Mouse (Mus musculus): ENCODE data around the gene Gm3099. TPM values are rescaled to one million over a fixed set of nuclear protein-coding genes. Genes with fewer than 3 reads are reported as not detected.
"Not testable (repeated sequence)": the region's sequence is repeated elsewhere in the genome, so short reads cannot be mapped to it uniquely, and the experiment has no call there.

Gm3099 gene
- polyA plus RNA-seq (2011; ENCODE audit: insufficient read depth, insufficient read length, low read depth, missing spikeins), result not detected in 2 replicates

- H3K4me3 ChIP-seq (ENCODE audit: low read depth, low read length); H3K36me3 ChIP-seq (ENCODE audit: control insufficient read depth, insufficient read depth, low read length, poor library complexity, severe bottlenecking); H3K9me3 ChIP-seq (replicated peaks; ENCODE audit: control insufficient read depth, insufficient read depth, low read length, poor library complexity, severe bottlenecking); H3K27me3 ChIP-seq (ENCODE audit: control insufficient read depth, insufficient read depth, low read length, poor library complexity, severe bottlenecking); H3K4me1 ChIP-seq (ENCODE audit: control insufficient read depth, insufficient read depth, low read length); H3K27ac ChIP-seq (ENCODE audit: insufficient read depth, low read length); H3K9ac ChIP-seq (ENCODE audit: low read depth, poor library complexity, severe bottlenecking): not testable (repeated sequence)
Measured at GRCm38 (mm10) chr14:3998094-3998493, at the start of gene Gm3099. TSS of gene Gm3099 (plus strand) at chr14:3998394.

GRCm38 (mm10) chr14:3963247-3963646, 34.9 kb upstream of the Gm3099 start, which contains the start of gene Gm3095:
TSS of gene Gm3095 (plus strand) at chr14:3963547.
- not testable (repeated sequence) for H3K9me3 ChIP-seq (replicated peaks; ENCODE audit: control insufficient read depth, insufficient read depth, low read length, poor library complexity, severe bottlenecking); H3K27ac ChIP-seq (ENCODE audit: insufficient read depth, low read length); H3K36me3 ChIP-seq (ENCODE audit: control insufficient read depth, insufficient read depth, low read length, poor library complexity, severe bottlenecking); H3K27me3 ChIP-seq (ENCODE audit: control insufficient read depth, insufficient read depth, low read length, poor library complexity, severe bottlenecking); H3K4me1 ChIP-seq (ENCODE audit: control insufficient read depth, insufficient read depth, low read length); H3K4me3 ChIP-seq (ENCODE audit: low read depth, low read length); H3K9ac ChIP-seq (ENCODE audit: low read depth, poor library complexity, severe bottlenecking)

DNA sequence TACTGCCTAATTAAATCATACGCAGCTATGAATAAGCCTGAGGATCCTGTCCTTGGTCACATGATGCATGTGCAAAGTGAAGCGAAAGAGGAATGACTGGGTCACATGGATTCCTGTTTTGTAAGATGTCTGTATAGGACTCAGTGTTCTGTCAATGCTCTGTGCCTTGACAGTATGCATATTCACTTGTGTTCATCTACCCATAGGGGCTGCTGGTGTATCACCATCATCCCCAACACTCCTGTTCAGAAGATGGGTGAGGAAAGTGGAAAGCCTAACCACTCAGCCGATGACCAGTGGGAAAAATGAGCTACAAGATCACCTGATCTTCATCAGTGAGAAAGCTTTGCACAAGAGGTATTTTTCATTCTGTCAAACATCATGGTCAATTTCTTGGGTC, 25.4 kb downstream of the Gm3099 start, which contains the start of gene Gm5796:
Gene Gm5796 (plus strand): TSS at position 301 of the 400 bp plus-strand sequence.
- H3K9me3 ChIP-seq (replicated peaks; ENCODE audit: control insufficient read depth, insufficient read depth, low read length, poor library complexity, severe bottlenecking); H3K4me1 ChIP-seq (ENCODE audit: control insufficient read depth, insufficient read depth, low read length); H3K27ac ChIP-seq (ENCODE audit: insufficient read depth, low read length); H3K9ac ChIP-seq (ENCODE audit: low read depth, poor library complexity, severe bottlenecking); H3K4me3 ChIP-seq (ENCODE audit: low read depth, low read length); H3K36me3 ChIP-seq (ENCODE audit: control insufficient read depth, insufficient read depth, low read length, poor library complexity, severe bottlenecking); H3K27me3 ChIP-seq (ENCODE audit: control insufficient read depth, insufficient read depth, low read length, poor library complexity, severe bottlenecking): not testable (repeated sequence)

Other genes with a start within 250 kb of the Gm3099 start
- gene Gm3002, start 188.3 kb upstream of the Gm3099 start, polyA plus RNA-seq (2011; ENCODE audit: insufficient read depth, insufficient read length, low read depth, missing spikeins), result 0.99 TPM in 1 of 2 replicates, not detected in the other
- not detected in 2 replicates for gene Gm3033, start 152.1 kb upstream of the Gm3099 start, polyA plus RNA-seq (2011; ENCODE audit: insufficient read depth, insufficient read length, low read depth, missing spikeins)
- gene Gm2916, start 114.2 kb upstream of the Gm3099 start, polyA plus RNA-seq (2011; ENCODE audit: insufficient read depth, insufficient read length, low read depth, missing spikeins), result not detected in 2 replicates
- not detected in 2 replicates for gene Gm3029, start 66.6 kb upstream of the Gm3099 start, polyA plus RNA-seq (2011; ENCODE audit: insufficient read depth, insufficient read length, low read depth, missing spikeins)
- gene Gm3095, start 34.8 kb upstream of the Gm3099 start, polyA plus RNA-seq (2011; ENCODE audit: insufficient read depth, insufficient read length, low read depth, missing spikeins), result 0.69 TPM in 1 of 2 replicates, not detected in the other
- gene Gm5796, start 25.5 kb downstream of the Gm3099 start, polyA plus RNA-seq (2011; ENCODE audit: insufficient read depth, insufficient read length, low read depth, missing spikeins), result not detected in 2 replicates
- not detected in 2 replicates for gene Gm3115, start 85.7 kb downstream of the Gm3099 start, polyA plus RNA-seq (2011; ENCODE audit: insufficient read depth, insufficient read length, low read depth, missing spikeins)
- not detected in 2 replicates for gene Gm8108, start 112.1 kb downstream of the Gm3099 start, polyA plus RNA-seq (2011; ENCODE audit: insufficient read depth, insufficient read length, low read depth, missing spikeins)
- not detected in 2 replicates for gene Gm3127, start 166.6 kb downstream of the Gm3099 start, polyA plus RNA-seq (2011; ENCODE audit: insufficient read depth, insufficient read length, low read depth, missing spikeins)
- not detected in 2 replicates for gene Gm2974, start 184.2 kb downstream of the Gm3099 start, polyA plus RNA-seq (2011; ENCODE audit: insufficient read depth, insufficient read length, low read depth, missing spikeins)

Measured in ES-Bruce4 (cell line).